Mouse (Mus musculus) embryonic facial prominence, embryonic 13.5 days (tissue): ENCODE data around the gene 1700012B09Rik. TPM values are rescaled to one million over a fixed set of nuclear protein-coding genes. Genes with fewer than 3 reads are reported as not detected.

ENCODE experiments used
- ATAC-seq: fragments of 200-750 bp; cut with Nextera tagmentation; 2 replicates; pipeline ENCODE4 v1.8.0; 2017; ENCODE audit warnings: low read depth; ENCODE audit not compliant: insufficient number of reproducible peaks, insufficient read depth, low FRiP score, low TSS enrichment
- H3K27ac ChIP-seq: fragments of 300-500 bp; sonication (generic); 2 replicates; pipeline ENCODE4 v1.5.1; 2015; ENCODE audit warnings: moderate library complexity, mild to moderate bottlenecking, inconsistent platforms
- H3K27me3 ChIP-seq: fragments of 300-500 bp; sonication (generic); 2 replicates; pipeline ENCODE4 v1.6.1; 2015; ENCODE audit warnings: mild to moderate bottlenecking, inconsistent platforms
- H3K36me3 ChIP-seq: fragments of 300-500 bp; sonication (generic); 2 replicates; pipeline ENCODE4 v1.6.1; 2015; ENCODE audit warnings: mild to moderate bottlenecking, inconsistent platforms
- H3K4me1 ChIP-seq: fragments of 300-500 bp; sonication (generic); 2 replicates; pipeline ENCODE4 v1.6.1; 2015; ENCODE audit warnings: inconsistent platforms
- H3K4me2 ChIP-seq: fragments of 300-500 bp; sonication (generic); 2 replicates; pipeline ENCODE4 v1.6.1; 2015; ENCODE audit warnings: moderate library complexity, mild to moderate bottlenecking, inconsistent platforms
- H3K4me3 ChIP-seq: fragments of 300-500 bp; sonication (generic); 2 replicates; pipeline ENCODE4 v1.5.1; 2015; ENCODE audit warnings: mild to moderate bottlenecking, inconsistent platforms
- H3K9ac ChIP-seq: fragments of 300-500 bp; sonication (generic); 2 replicates; pipeline ENCODE4 v1.6.1; 2015; ENCODE audit warnings: mild to moderate bottlenecking, inconsistent platforms
- H3K9me3 ChIP-seq: fragments of 300-500 bp; sonication (generic); 2 replicates; pipeline ENCODE4 v1.6.1; 2016; ENCODE audit warnings: inconsistent platforms
- WGBS: fragments of 180-500 bp; shearing (Covaris S2); methylation state at CpG from one replicate; pipeline ENCODE4 v1.1.7; 2015; ENCODE audit warnings: mixed read lengths; 5-methylcytosine and 5-hydroxymethylcytosine counted together
- polyA plus RNA-seq: library from polyadenylated mRNA; unstranded; fragments of >200 nt; fragmentation: Nextera tagmentation; extraction: Ambion mirVana; gene quantifications from 2 replicates; pipeline ENCODE4 v1.2.1, GENCODE M21; 2015

The 1700012B09Rik gene
- polyA plus RNA-seq, 1 experiment from 2014 or later = not detected

DNA sequence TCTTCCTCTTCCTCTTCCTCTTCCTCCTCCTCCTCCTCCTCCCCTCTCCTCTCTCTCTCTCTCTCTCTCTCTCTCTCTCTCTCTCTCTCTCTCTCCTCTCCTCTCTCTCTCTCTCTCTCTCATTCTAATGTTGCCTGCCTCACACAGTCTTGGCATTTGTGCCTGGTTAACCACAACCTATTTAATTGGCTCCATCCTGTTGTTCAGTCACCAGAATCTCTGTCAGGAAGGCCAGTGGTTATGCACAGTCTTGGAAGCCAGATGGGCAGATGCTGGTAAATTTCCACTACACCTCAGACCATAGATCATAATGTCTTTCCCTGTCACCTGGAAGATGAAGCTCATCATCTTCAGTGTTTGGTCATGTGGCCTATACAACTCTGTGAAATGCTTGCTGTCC, 11.6 kb downstream of the 1700012B09Rik start:
- Histone ChIP-seq H3K36me3 (no peaks in the 10 kb centered on the region), H3K9me3 (no peaks in the 10 kb centered on the region), H3K27ac (no peak overlapping the region), H3K4me1 (no peaks in the 10 kb centered on the region), H3K27me3 (no peaks in the 10 kb centered on the region), H3K4me2 (no peak overlapping the region), H3K4me3 (no peak overlapping the region), H3K9ac (no peak overlapping the region)
- no peak for ATAC-seq

DNA sequence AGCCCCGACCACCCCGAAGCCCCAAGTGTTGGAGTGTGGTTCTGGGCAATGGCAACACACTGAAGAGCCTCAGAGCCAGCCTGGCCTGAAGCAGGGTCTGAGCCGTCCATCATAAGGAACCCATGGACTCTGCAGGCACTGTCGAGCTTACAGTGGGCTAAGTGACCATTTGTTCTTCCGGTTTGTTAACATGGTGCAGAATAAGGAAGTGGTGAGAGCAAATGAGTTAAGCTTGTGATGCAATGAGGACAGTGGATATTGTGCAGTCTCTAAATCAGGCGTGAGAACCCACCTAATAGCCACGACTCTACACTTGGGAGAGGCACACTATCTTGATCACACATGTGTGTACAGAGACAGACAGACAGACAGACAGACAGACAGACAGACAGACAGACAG, 12.2 kb downstream of the 1700012B09Rik start:
- Histone ChIP-seq H3K9me3 (no peaks in the 10 kb centered on the region), H3K27ac (no peak overlapping the region), H3K4me3 (no peak overlapping the region), H3K4me2 (no peak overlapping the region), H3K4me1 (no peaks in the 10 kb centered on the region), H3K36me3 (no peaks in the 10 kb centered on the region), H3K27me3 (no peaks in the 10 kb centered on the region), H3K9ac (no peak overlapping the region)
- WGBS = 65% methylated on average over 7 of the region's 7 CpGs
- no peak for ATAC-seq

DNA sequence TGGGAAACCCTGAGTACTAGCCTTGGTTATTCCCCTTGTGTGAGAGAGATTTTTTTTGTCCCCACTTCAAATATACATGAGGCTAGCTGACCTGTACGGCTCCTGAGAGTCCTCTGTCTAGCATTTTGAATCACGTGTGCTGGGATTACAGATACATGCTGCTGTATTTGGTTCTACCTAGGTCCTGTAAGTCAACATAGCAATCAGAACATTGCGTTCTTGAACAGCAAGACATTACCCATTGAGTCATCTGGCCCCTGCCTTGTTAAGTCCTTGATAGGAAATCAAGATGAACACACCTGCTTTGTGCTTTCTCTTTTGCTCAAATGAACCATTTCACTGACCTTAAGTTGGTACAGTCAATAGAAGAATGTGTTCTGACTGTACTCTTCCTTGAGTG, 16.4 kb downstream of the 1700012B09Rik start:
- H3K4me1 ChIP-seq = peaks cover 10% of the 10 kb centered on the region
- no peak overlapping the region for H3K4me3 ChIP-seq
- ATAC-seq = no peak
- no peak overlapping the region for H3K9ac ChIP-seq
- 84% methylated on average over 3 of the region's 3 CpGs for WGBS
- no peak overlapping the region for H3K4me2 ChIP-seq
- no peaks in the 10 kb centered on the region for H3K9me3 ChIP-seq
- no peak overlapping the region for H3K27ac ChIP-seq
- no peaks in the 10 kb centered on the region for H3K36me3 ChIP-seq
- H3K27me3 ChIP-seq = peaks cover 12% of the 10 kb centered on the region

DNA sequence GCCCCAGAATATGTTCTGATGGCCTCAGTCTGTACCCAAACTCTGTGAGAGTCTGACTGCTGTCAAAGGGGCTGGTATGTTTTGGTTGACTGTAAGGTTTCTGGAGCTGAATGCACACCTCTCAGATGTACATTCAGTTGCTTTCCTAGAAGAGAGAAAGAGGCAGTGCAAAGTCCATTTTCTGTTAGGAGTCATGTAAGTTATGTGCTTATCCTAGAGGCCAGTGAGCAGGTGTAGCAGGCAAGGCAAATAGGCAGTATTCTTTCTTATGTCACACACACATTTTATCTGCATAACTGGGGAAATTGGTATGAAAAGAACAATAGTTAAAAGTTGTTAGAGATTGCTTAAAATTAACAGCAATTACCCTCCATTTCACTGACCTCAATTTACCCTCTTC, 16.9 kb downstream of the 1700012B09Rik start:
- no peaks in the 10 kb centered on the region for H3K36me3 ChIP-seq
- no peak overlapping the region for H3K4me3 ChIP-seq
- no peak for ATAC-seq
- H3K27me3 ChIP-seq = peaks cover 12% of the 10 kb centered on the region
- H3K27ac ChIP-seq = no peak overlapping the region
- peaks cover 10% of the 10 kb centered on the region for H3K4me1 ChIP-seq
- no peak overlapping the region for H3K4me2 ChIP-seq
- no peaks in the 10 kb centered on the region for H3K9me3 ChIP-seq
- no peak overlapping the region for H3K9ac ChIP-seq

DNA sequence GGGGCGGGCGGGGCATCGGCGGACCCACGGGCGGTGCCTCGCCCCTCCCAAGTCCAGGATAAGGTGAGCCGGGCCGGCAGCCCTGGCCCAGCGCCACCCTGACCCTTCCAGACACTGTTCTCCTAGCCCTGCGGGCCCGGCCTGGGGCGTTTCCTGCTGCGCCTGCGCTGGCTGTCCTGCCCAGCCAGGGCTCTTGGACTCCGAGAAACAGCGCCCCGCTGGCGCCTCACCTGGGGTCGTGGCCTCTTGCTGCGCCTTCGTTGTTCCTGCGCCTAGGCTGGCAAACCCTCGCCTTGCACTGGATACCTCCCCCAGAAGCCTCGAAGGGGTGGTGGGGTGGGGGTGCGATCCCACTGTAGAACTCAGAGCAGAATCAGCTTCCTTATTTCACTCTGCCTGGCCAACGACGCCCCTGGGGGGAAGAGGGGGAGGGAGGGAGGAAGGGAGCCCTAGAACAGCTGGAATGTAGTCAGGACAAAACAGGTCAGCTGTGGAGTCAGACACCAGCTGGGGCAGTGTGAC, 18.8 kb downstream of the 1700012B09Rik start, which contains the start of gene Fut4:
Gene Fut4, minus strand, starts transcription at position 393 of the 522 bp plus-strand sequence.
- Histone ChIP-seq H3K9me3 (no peaks in the 10 kb centered on the region), H3K27ac (no peak within 1 kb of the TSS), H3K9ac (peak within 1 kb of the TSS; percentile 74), H3K4me2 (peak within 1 kb of the TSS; percentile 96), H3K4me3 (peak within 1 kb of the TSS; percentile 54), H3K27me3 (peaks cover 12% of the 10 kb centered on the region), H3K36me3 (no peaks in the 10 kb centered on the region), H3K4me1 (peaks cover 14% of the 10 kb centered on the region)
- WGBS = under 1% methylated on average over 28 of the region's 28 CpGs
- ATAC-seq = peak; percentile 45

DNA sequence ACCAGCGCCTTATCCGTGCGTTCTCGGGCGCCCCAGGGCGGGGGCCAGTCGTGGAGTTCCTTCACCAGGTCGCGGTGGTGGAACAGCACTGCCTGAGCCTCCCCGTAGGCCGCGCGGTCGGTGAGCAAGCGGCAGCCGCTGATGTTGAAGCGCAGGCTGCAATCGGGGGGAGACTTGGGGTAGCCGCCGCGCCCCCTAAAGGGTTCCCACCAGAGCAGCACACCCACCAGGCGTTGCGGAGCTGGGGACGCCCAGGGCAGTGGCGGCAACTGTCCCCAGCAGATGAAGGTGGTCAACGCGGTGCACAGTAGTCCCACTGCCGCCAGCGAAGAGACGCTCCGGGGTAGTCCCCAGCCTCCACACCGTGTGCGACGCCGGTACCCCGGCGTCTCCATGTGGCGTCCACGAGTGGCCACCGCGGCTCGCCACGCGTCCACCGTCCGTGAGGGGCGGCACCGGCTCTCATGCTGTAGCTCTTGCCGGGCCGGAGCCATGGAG, 19.3 kb downstream of the 1700012B09Rik start:
- H3K27me3 ChIP-seq = peaks cover 12% of the 10 kb centered on the region
- H3K27ac ChIP-seq = no peak overlapping the region
- no peaks in the 10 kb centered on the region for H3K36me3 ChIP-seq
- peak overlapping the region; percentile 74 for H3K9ac ChIP-seq
- peak; percentile 52 for ATAC-seq
- H3K4me3 ChIP-seq = peak overlapping the region; percentile 54
- WGBS = under 1% methylated on average over 50 of the region's 50 CpGs
- H3K4me2 ChIP-seq = peak overlapping the region; percentile 96
- peaks cover 14% of the 10 kb centered on the region for H3K4me1 ChIP-seq
- H3K9me3 ChIP-seq = no peaks in the 10 kb centered on the region

DNA sequence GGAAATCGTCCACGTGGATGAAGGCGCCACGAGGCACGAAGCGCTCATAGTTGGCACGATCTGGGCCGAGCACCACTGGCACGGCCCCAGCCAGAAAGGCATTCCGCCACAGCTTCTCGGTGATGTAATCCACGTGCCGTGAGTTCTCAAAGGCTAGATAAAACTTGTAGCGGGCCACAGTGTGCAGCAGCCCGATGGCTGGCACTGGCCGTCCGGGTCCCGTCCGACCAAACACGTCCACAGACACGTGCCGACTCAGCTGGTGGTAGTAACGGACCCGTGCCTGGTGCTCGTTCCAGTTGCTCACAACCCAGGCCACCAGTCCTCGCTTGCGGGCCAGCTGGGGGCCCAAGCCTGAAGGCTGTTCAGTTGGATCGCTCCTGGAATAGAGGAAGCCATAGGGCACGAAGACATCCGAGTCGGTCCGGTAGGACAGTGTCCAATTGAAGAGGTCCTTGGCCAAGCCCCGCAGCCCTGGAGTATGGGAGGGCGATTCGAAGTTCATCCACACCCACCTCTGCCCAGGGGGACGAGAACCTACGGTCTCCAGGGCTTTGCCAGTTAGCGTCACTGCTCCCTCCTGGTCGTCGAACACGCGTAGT, 19.8 kb downstream of the 1700012B09Rik start:
- H3K4me1 ChIP-seq = peaks cover 18% of the 10 kb centered on the region
- peaks cover 12% of the 10 kb centered on the region for H3K27me3 ChIP-seq
- H3K4me2 ChIP-seq = peak overlapping the region; percentile 96
- H3K9me3 ChIP-seq = no peaks in the 10 kb centered on the region
- peak overlapping the region; percentile 74 for H3K9ac ChIP-seq
- peak overlapping the region; percentile 54 for H3K4me3 ChIP-seq
- whole genome bisulfite sequencing = 61% methylated on average over 42 of the region's 42 CpGs
- no peak for ATAC-seq
- no peaks in the 10 kb centered on the region for H3K36me3 ChIP-seq
- H3K27ac ChIP-seq = no peak overlapping the region

DNA sequence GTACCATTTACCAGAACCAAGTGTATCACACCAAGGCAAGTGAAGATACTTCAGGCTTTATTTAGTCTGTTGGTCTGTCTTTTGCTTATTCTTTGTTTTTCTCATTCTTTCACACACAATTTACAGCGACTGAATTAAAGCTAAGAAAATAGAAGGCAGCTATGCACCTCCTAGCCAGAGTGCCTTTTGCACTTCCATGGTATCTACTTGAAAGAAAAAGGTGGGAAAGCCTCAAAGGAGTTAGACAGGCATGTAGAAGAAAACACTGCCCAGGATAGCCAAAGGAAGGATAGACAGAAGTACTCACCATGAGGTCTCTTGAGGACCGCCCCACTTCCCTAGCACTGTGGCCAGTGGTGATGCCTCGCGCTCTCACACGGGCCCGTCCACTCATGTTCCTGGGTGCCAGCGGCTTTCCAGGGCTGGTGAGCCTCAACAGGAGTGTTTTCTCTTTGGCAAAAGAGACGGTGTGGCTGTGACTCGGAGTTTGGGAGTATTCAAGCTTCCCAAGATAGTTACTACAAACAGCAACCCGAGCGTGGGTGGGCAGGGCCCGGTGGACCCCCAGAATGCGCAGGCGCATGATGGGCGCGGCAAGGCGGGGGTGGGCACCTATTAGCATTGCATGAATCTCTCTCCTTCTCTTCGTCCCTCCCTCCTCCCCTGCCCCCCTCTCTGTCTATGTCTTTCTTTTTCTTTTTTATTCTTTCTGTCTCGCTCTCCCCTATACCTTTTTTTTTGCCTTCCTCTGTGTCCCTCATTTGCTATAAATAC, 30.5 kb downstream of the 1700012B09Rik start, which contains the start of gene Piwil4:
Gene Piwil4, minus strand, starts transcription at position 583 of the 774 bp plus-strand sequence.
- no peaks in the 10 kb centered on the region for H3K36me3 ChIP-seq
- H3K27ac ChIP-seq = no peak within 1 kb of the TSS
- H3K27me3 ChIP-seq = no peaks in the 10 kb centered on the region
- H3K4me1 ChIP-seq = 0 out of 2 replicates have a peak, but pooled peaks cover 3% of the 10 kb centered on the region
- H3K4me3 ChIP-seq = no peak within 1 kb of the TSS
- ATAC-seq = no peak
- H3K4me2 ChIP-seq = no peak within 1 kb of the TSS
- WGBS = 84% methylated on average over 19 of the region's 19 CpGs
- no peak within 1 kb of the TSS for H3K9ac ChIP-seq
- no peaks in the 10 kb centered on the region for H3K9me3 ChIP-seq

DNA sequence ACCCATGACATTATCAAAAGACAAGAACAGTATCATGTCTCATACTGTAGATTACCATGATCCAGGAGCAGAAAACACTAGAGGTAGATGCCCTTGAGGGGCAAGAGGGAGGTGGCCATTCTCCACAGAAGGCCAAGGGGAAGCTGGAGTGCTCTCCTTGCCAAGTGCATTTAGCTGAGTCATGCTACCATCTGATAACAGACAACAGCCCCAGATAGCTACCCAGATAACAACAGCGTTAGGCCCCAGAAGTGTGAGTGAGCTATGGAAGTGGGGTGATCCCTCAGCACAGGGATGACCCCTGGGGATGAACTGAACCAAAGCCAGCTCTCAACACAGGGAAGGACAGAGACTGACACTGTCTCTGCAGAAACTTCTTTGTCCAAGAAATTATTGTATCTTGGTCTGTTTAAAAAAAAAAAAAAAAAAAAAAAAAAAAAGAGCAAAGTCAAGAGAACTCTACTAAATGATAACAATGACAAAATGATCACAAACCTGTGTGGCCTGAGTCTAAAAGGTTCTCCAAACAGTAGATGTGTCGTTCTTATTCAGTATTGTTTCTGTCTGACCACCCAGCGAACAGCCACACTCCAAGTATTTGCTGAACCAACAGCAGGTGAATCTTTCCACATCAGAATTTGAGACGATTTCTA, 31.2 kb downstream of the 1700012B09Rik start:
- Histone ChIP-seq H3K9ac (no peak overlapping the region), H3K4me3 (no peak overlapping the region), H3K27me3 (no peaks in the 10 kb centered on the region), H3K36me3 (no peaks in the 10 kb centered on the region), H3K9me3 (no peaks in the 10 kb centered on the region), H3K4me2 (no peak overlapping the region), H3K27ac (no peak overlapping the region), H3K4me1 (no peaks in the 10 kb centered on the region)
- WGBS = 84% methylated on average over 4 of the region's 4 CpGs
- ATAC-seq = no peak

DNA sequence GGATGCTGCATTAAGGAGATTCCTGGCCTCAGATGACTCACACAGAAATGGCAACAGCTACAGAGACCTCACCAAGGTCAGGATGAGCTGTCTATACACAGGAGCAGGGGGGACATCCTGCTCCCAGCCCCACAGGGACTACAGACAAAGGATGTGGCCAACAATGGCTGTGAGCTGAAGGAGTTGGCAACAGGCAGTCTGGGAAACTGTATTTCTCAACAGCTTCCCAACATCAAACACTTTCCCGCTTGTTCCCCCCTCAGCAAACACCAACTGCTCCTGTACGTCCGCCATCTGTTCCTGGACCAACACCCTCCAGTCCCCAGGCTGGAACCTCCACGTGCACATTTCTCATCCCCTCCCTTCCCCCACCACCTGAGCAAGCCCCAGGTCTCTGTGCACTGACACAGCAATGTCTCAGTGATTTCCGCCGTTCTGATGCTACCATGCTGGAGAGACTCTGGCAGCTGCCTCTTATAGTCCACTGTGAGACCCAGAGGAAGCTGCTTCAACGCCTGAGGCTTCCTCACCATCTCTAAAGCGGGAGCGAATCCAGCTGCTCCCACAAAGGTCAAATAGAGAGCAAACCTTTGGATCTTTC, 39.8 kb downstream of the 1700012B09Rik start:
- no peaks in the 10 kb centered on the region for H3K9me3 ChIP-seq
- H3K27ac ChIP-seq = no peak overlapping the region
- no peaks in the 10 kb centered on the region for H3K27me3 ChIP-seq
- no peaks in the 10 kb centered on the region for H3K36me3 ChIP-seq
- H3K4me3 ChIP-seq = no peak overlapping the region
- ATAC-seq = no peak
- no peak overlapping the region for H3K4me2 ChIP-seq
- no peak overlapping the region for H3K9ac ChIP-seq
- WGBS = 22% methylated on average over 9 of the region's 9 CpGs
- peaks cover 4% of the 10 kb centered on the region; the same call in 1 of the 2 replicates for H3K4me1 ChIP-seq

DNA sequence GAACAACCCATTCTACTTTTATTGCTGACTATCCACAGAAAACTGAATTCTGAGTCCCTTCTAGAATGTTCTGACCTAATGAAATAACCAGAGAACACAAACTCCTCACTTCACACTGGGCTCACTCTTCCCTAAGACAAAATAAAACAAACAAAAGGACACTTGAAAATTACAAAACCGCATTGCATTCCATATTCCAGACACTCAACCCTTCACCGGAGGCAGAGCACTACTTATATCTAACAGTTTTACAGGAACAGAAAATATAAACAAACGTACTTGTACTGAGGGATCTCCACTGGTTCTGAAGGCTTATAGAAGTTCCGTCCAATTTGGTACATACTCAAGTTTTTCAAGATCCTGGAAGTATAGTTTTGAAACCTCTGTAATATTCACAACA, 42.5 kb downstream of the 1700012B09Rik start:
- Histone ChIP-seq H3K36me3 (no peaks in the 10 kb centered on the region), H3K4me3 (no peak overlapping the region), H3K27ac (no peak overlapping the region), H3K9me3 (no peaks in the 10 kb centered on the region), H3K27me3 (no peaks in the 10 kb centered on the region), H3K9ac (no peak overlapping the region), H3K4me1 (peaks cover 4% of the 10 kb centered on the region; the same call in 1 of the 2 replicates), H3K4me2 (no peak overlapping the region)
- WGBS = 85% methylated on average over 4 of the region's 4 CpGs
- ATAC-seq = no peak
